Mouse (Mus musculus): ENCODE measurements at regions not wholly inside any gene's neighbourhood (a gene's known extent, or its start where the extent isn't known, plus 50 kb on each side); places are given as distances from the start of the nearest gene placed in this dataset.

DNA sequence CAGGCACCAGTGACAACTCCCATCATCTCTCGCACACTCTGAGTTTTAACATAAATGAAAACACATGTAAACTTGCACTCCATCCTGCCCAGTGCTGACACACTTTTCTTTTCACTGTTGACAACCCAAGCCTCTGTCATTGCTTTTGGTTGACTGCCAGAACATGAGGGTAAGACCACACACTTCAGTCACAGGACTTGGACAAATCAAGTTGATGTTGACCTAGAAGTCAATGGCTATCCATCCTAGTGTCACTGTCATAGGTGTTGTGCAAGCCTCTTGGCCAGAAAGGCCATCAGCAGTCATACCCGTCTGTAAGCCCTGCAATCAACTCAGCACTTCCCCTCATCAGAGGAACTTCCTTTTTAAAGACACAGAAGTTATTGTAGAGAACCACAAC is 208.9 kb upstream of the Foxq1 start:
- Histone ChIP-seq H3K27me3 (ENCODE audit: control insufficient read depth, insufficient read depth, low read length) (no peaks in the 10 kb centered on the region), H3K4me2 (ENCODE audit: low read depth, low read length) (no peak overlapping the region), H3K27ac (ENCODE audit: low read length) (no peak overlapping the region), H3K36me3 (ENCODE audit: control insufficient read depth, insufficient read depth, low read length) (no peaks in the 10 kb centered on the region), H3K9ac (ENCODE audit: low read length) (no peak overlapping the region), H3K9me3 (replicated peaks; ENCODE audit: control insufficient read depth, low read length) (no peaks in the 10 kb centered on the region), H3K4me1 (ENCODE audit: control insufficient read depth, insufficient read depth, low read length) (no peaks in the 10 kb centered on the region), H3K4me3 (replicated peaks; ENCODE audit: low read length) (no peak overlapping the region)
- no peak for ATAC-seq (ENCODE audit: insufficient read depth, low FRiP score)
- WGBS = 56% methylated on average over 2 of the region's 2 CpGs

DNA sequence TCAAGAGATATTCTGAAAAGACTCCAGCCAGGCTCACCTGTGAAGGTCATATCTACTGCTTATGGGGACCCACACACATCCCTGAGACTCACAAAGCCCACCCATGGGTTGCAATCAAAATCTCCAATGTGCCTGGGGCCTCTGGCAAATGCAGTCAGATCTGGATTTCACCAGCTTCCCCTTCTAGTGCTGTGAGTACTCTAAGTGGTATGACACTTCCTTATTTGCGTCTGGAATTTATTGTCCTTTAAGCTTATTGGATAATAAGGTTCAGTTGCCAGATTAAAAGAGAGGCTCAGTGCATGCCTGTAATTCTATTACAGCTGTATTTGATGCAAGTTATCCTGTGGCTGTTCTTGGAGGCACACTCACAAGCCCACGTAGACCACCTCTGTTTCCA is 206.3 kb upstream of the Foxq1 start:
- H3K27me3 ChIP-seq (ENCODE audit: control insufficient read depth, insufficient read depth, low read length) = no peaks in the 10 kb centered on the region
- WGBS = 54% methylated on average over 2 of the region's 2 CpGs

GRCm38 (mm10) chr13:31351481-31351880 is 204.5 kb upstream of the Foxq1 start:
- Histone ChIP-seq H3K27ac (ENCODE audit: low read length) (no peak overlapping the region), H3K27me3 (ENCODE audit: control insufficient read depth, insufficient read depth, low read length) (no peaks in the 10 kb centered on the region), H3K4me2 (ENCODE audit: low read depth, low read length) (no peak overlapping the region), H3K4me1 (ENCODE audit: control insufficient read depth, insufficient read depth, low read length) (no peaks in the 10 kb centered on the region), H3K9ac (ENCODE audit: low read length) (no peak overlapping the region), H3K36me3 (ENCODE audit: control insufficient read depth, insufficient read depth, low read length) (no peaks in the 10 kb centered on the region), H3K9me3 (replicated peaks; ENCODE audit: control insufficient read depth, low read length) (no peaks in the 10 kb centered on the region), H3K4me3 (replicated peaks; ENCODE audit: low read length) (no peak overlapping the region)
- peak; percentile 45; the same call in 1 of the 2 replicates for ATAC-seq (ENCODE audit: insufficient read depth, low FRiP score)

More for the DNA sequence above, 206.3 kb upstream of the Foxq1 start:
- H3K4me3 ChIP-seq (replicated peaks; ENCODE audit: low read length) = no peak overlapping the region
- ATAC-seq (ENCODE audit: insufficient read depth, low FRiP score) = no peak
- H3K9me3 ChIP-seq (replicated peaks; ENCODE audit: control insufficient read depth, low read length) = no peaks in the 10 kb centered on the region
- H3K36me3 ChIP-seq (ENCODE audit: control insufficient read depth, insufficient read depth, low read length) = no peaks in the 10 kb centered on the region
- no peak overlapping the region for H3K4me2 ChIP-seq (ENCODE audit: low read depth, low read length)
- H3K9ac ChIP-seq (ENCODE audit: low read length) = no peak overlapping the region
- no peaks in the 10 kb centered on the region for H3K4me1 ChIP-seq (ENCODE audit: control insufficient read depth, insufficient read depth, low read length)
- no peak overlapping the region for H3K27ac ChIP-seq (ENCODE audit: low read length)

GRCm38 (mm10) chr13:31352825-31353224 is 203.1 kb upstream of the Foxq1 start:
- 85% methylated on average over 5 of the region's 5 CpGs for WGBS
- ATAC-seq (ENCODE audit: insufficient read depth, low FRiP score) = no peak
- H3K9ac ChIP-seq (ENCODE audit: low read length) = no peak overlapping the region
- no peaks in the 10 kb centered on the region for H3K9me3 ChIP-seq (replicated peaks; ENCODE audit: control insufficient read depth, low read length)
- H3K4me3 ChIP-seq (replicated peaks; ENCODE audit: low read length) = no peak overlapping the region
- H3K27me3 ChIP-seq (ENCODE audit: control insufficient read depth, insufficient read depth, low read length) = no peaks in the 10 kb centered on the region
- H3K27ac ChIP-seq (ENCODE audit: low read length) = no peak overlapping the region
- H3K4me2 ChIP-seq (ENCODE audit: low read depth, low read length) = no peak overlapping the region
- H3K36me3 ChIP-seq (ENCODE audit: control insufficient read depth, insufficient read depth, low read length) = no peaks in the 10 kb centered on the region
- H3K4me1 ChIP-seq (ENCODE audit: control insufficient read depth, insufficient read depth, low read length) = no peaks in the 10 kb centered on the region

DNA sequence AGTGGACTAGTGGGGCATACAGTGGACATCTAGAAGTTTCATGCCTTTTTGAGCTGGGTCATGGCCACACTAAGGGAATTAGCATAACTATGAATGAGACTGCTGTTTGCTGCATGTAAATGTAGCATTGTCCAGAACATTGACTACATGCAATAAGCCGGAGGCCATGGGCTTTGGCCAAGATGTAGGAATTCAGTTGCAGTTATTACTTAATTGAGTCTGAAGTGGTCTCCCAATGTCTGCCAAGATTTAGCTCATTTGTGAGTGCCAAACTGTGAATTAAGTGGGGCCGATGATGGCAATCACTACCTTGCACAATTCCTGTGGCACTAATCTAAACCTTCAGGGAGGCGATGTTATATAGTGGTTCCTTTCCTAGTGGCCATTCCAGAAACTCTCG is 196.6 kb upstream of the Foxq1 start:
- Histone ChIP-seq H3K27me3 (ENCODE audit: control insufficient read depth, insufficient read depth, low read length) (no peaks in the 10 kb centered on the region), H3K4me1 (ENCODE audit: control insufficient read depth, insufficient read depth, low read length) (peaks cover 7% of the 10 kb centered on the region; the same call in 1 of the 2 replicates), H3K4me3 (replicated peaks; ENCODE audit: low read length) (no peak overlapping the region), H3K36me3 (ENCODE audit: control insufficient read depth, insufficient read depth, low read length) (no peaks in the 10 kb centered on the region), H3K9me3 (replicated peaks; ENCODE audit: control insufficient read depth, low read length) (no peaks in the 10 kb centered on the region), H3K27ac (ENCODE audit: low read length) (no peak overlapping the region), H3K9ac (ENCODE audit: low read length) (no peak overlapping the region), H3K4me2 (ENCODE audit: low read depth, low read length) (no peak overlapping the region)
- WGBS = 89% methylated on average over 4 of the region's 4 CpGs
- ATAC-seq (ENCODE audit: insufficient read depth, low FRiP score) = no peak

GRCm38 (mm10) chr13:31362386-31362785 is 193.5 kb upstream of the Foxq1 start:
- H3K9ac ChIP-seq (ENCODE audit: low read length) = no peak overlapping the region
- H3K36me3 ChIP-seq (ENCODE audit: control insufficient read depth, insufficient read depth, low read length) = no peaks in the 10 kb centered on the region
- 10% methylated on average over 3 of the region's 3 CpGs for WGBS
- no peak for ATAC-seq (ENCODE audit: insufficient read depth, low FRiP score)
- H3K4me1 ChIP-seq (ENCODE audit: control insufficient read depth, insufficient read depth, low read length) = peaks cover 7% of the 10 kb centered on the region; the same call in 1 of the 2 replicates
- no peaks in the 10 kb centered on the region for H3K27me3 ChIP-seq (ENCODE audit: control insufficient read depth, insufficient read depth, low read length)
- no peak overlapping the region for H3K27ac ChIP-seq (ENCODE audit: low read length)
- H3K4me2 ChIP-seq (ENCODE audit: low read depth, low read length) = no peak overlapping the region
- no peak overlapping the region for H3K4me3 ChIP-seq (replicated peaks; ENCODE audit: low read length)
- no peaks in the 10 kb centered on the region for H3K9me3 ChIP-seq (replicated peaks; ENCODE audit: control insufficient read depth, low read length)

DNA sequence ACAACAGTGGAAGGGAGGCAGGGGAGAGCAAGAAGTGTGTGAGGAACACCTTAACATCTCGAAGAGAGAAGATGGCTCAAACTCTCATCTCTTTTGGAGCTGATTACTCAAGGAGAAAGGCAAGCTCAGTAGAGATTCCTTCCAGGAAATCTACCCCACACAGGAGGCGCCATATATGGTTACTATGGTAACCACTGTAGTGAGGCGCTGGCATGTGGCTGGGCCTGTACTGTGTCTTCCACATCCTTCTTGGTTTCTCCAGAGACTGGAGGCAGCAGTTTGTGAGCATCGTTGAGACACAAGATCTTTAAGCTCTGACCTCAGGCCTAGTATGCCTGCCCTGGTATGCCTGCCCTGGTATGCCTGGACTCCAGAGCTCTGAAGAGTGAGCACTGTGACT is 191.6 kb upstream of the Foxq1 start:
- 80% methylated on average over 4 of the region's 4 CpGs for WGBS
- Histone ChIP-seq H3K9me3 (replicated peaks; ENCODE audit: control insufficient read depth, low read length) (no peaks in the 10 kb centered on the region), H3K9ac (ENCODE audit: low read length) (no peak overlapping the region), H3K4me1 (ENCODE audit: control insufficient read depth, insufficient read depth, low read length) (peaks cover 7% of the 10 kb centered on the region; the same call in 1 of the 2 replicates), H3K4me2 (ENCODE audit: low read depth, low read length) (no peak overlapping the region), H3K27ac (ENCODE audit: low read length) (no peak overlapping the region), H3K36me3 (ENCODE audit: control insufficient read depth, insufficient read depth, low read length) (no peaks in the 10 kb centered on the region), H3K27me3 (ENCODE audit: control insufficient read depth, insufficient read depth, low read length) (no peaks in the 10 kb centered on the region), H3K4me3 (replicated peaks; ENCODE audit: low read length) (no peak overlapping the region)
- 0 out of 2 replicates have a peak, but pooled peaks have one; percentile 18 for ATAC-seq (ENCODE audit: insufficient read depth, low FRiP score)

GRCm38 (mm10) chr13:31367226-31367625 is 188.7 kb upstream of the Foxq1 start:
- no peaks in the 10 kb centered on the region for H3K36me3 ChIP-seq (ENCODE audit: control insufficient read depth, insufficient read depth, low read length)
- no peak for ATAC-seq (ENCODE audit: insufficient read depth, low FRiP score)
- no peaks in the 10 kb centered on the region for H3K9me3 ChIP-seq (replicated peaks; ENCODE audit: control insufficient read depth, low read length)
- H3K27ac ChIP-seq (ENCODE audit: low read length) = no peak overlapping the region
- no peak overlapping the region for H3K4me3 ChIP-seq (replicated peaks; ENCODE audit: low read length)
- 86% methylated on average over 3 of the region's 3 CpGs for WGBS
- H3K9ac ChIP-seq (ENCODE audit: low read length) = no peak overlapping the region
- no peaks in the 10 kb centered on the region for H3K27me3 ChIP-seq (ENCODE audit: control insufficient read depth, insufficient read depth, low read length)
- H3K4me1 ChIP-seq (ENCODE audit: control insufficient read depth, insufficient read depth, low read length) = peaks cover 4% of the 10 kb centered on the region
- no peak overlapping the region for H3K4me2 ChIP-seq (ENCODE audit: low read depth, low read length)

DNA sequence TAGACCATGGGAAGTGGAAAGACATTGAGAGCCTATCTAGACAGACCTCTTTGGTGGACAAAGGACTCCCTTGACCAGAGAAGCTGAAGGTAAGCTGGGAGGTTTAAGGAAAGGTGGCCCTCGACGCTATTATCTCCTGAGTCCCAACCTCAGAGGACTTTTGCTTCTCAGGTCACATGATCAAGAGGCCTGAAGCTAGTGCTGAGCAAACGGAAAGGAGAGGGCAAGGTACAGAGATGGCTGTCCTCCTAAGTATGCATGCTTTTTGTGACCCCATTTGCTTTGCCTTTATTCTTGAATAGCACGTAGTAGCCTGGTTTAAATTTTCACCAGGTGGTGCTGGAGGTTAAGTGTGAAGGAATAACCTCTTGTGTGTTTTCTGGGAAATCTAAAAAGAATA is 186.8 kb upstream of the Foxq1 start:
- Histone ChIP-seq H3K36me3 (ENCODE audit: control insufficient read depth, insufficient read depth, low read length) (no peaks in the 10 kb centered on the region), H3K9me3 (replicated peaks; ENCODE audit: control insufficient read depth, low read length) (no peaks in the 10 kb centered on the region), H3K27me3 (ENCODE audit: control insufficient read depth, insufficient read depth, low read length) (no peaks in the 10 kb centered on the region), H3K4me2 (ENCODE audit: low read depth, low read length) (no peak overlapping the region), H3K4me1 (ENCODE audit: control insufficient read depth, insufficient read depth, low read length) (no peaks in the 10 kb centered on the region; the same call in 1 of the 2 replicates), H3K9ac (ENCODE audit: low read length) (no peak overlapping the region), H3K27ac (ENCODE audit: low read length) (no peak overlapping the region), H3K4me3 (replicated peaks; ENCODE audit: low read length) (no peak overlapping the region)
- 63% methylated on average over 4 of the region's 4 CpGs for WGBS
- peak; percentile 54; the same call in 1 of the 2 replicates for ATAC-seq (ENCODE audit: insufficient read depth, low FRiP score)

- ATAC-seq (ENCODE audit: insufficient read depth, low FRiP score) = no peak
- Histone ChIP-seq H3K9me3 (replicated peaks; ENCODE audit: control insufficient read depth, low read length) (no peaks in the 10 kb centered on the region), H3K27me3 (ENCODE audit: control insufficient read depth, insufficient read depth, low read length) (no peaks in the 10 kb centered on the region), H3K4me2 (ENCODE audit: low read depth, low read length) (no peak overlapping the region), H3K27ac (ENCODE audit: low read length) (peak overlapping the region; percentile 16; the same call in 1 of the 2 replicates), H3K36me3 (ENCODE audit: control insufficient read depth, insufficient read depth, low read length) (no peaks in the 10 kb centered on the region), H3K4me1 (ENCODE audit: control insufficient read depth, insufficient read depth, low read length) (no peaks in the 10 kb centered on the region; the same call in 1 of the 2 replicates), H3K9ac (ENCODE audit: low read length) (no peak overlapping the region), H3K4me3 (replicated peaks; ENCODE audit: low read length) (no peak overlapping the region)
- 39% methylated on average over 6 of the region's 6 CpGs for WGBS
Measured at GRCm38 (mm10) chr13:31370873-31371272, 185.1 kb upstream of the Foxq1 start.

Measured in stomach, embryonic 16.5 days (tissue).